Mouse (Mus musculus): ENCODE data around the gene Tfap4.

DNA sequence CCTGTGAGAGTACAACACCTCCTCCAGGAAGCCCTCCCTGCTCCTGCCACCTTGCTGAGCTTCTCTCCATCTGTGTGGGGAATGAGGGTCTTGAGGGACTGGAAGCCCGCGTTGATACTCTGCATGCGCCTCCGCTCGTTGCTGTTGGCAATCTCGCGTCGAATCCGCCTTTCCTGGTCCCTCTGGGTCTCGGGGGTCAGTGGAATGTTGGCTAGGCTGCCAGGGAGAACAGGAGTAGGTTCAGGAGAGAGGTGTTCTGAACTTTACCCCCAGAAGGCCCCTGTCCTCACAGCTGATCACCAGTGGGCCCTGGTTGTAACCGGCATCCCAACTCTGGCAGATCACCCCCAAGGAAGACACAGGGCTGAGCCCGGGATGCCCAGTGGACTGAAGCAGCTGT, 7.8 kb downstream of the Tfap4 start:
- TF ChIP-seq CTCF (IDR thresholded peaks at IDR 0.05; ENCODE audit: control insufficient read depth, insufficient read depth, insufficient read length) = no peak
- no peak for TF ChIP-seq MAX (IDR thresholded peaks at IDR 0.05)
- TF ChIP-seq CEBPB (IDR thresholded peaks at IDR 0.05; ENCODE audit: low read depth) = no peak
- no peak for TF ChIP-seq USF1 (IDR thresholded peaks at IDR 0.05; ENCODE audit: low read depth)
- TF ChIP-seq MYOG (IDR thresholded peaks at IDR 0.05; ENCODE audit: control insufficient read depth, extremely low read depth, insufficient read length) = no peak
- no peak for TF ChIP-seq MYOD1 (IDR thresholded peaks at IDR 0.05; ENCODE audit: control insufficient read depth, insufficient read length, low read depth)
- no peak for TF ChIP-seq FOSL1 (IDR thresholded peaks at IDR 0.05; ENCODE audit: insufficient read depth, low read length, poor library complexity, severe bottlenecking)

Measured in C2C12 (cell line).